Mouse (Mus musculus) heart, embryonic 13.5 days (tissue): ENCODE data around the gene Olfr223. TPM values are rescaled to one million over a fixed set of nuclear protein-coding genes. Genes with fewer than 3 reads are reported as not detected.

ENCODE experiments used
- ATAC-seq: fragments of 200-750 bp; cut with Nextera tagmentation; 2 replicates; pipeline ENCODE4 v1.8.0; 2017; ENCODE audit warnings: moderate TSS enrichment; ENCODE audit not compliant: insufficient number of reproducible peaks, low FRiP score, low TSS enrichment; ENCODE audit errors: extremely low read depth
- H3K27ac ChIP-seq: fragments of 300-500 bp; sonication (generic); replicated peaks from 2 replicates; pipeline ENCODE4 v1.5.1; 2015; ENCODE audit warnings: moderate library complexity, mild to moderate bottlenecking, inconsistent platforms
- H3K27me3 ChIP-seq: fragments of 300-500 bp; sonication (generic); replicated peaks from 2 replicates; pipeline ENCODE4 v1.6.1; 2015; ENCODE audit warnings: mild to moderate bottlenecking, inconsistent platforms
- H3K36me3 ChIP-seq: fragments of 300-500 bp; sonication (generic); 2 replicates; pipeline ENCODE4 v1.6.1; 2015; ENCODE audit warnings: mild to moderate bottlenecking, inconsistent platforms
- H3K4me1 ChIP-seq: fragments of 300-500 bp; sonication (generic); 2 replicates; pipeline ENCODE4 v1.6.1; 2015; ENCODE audit warnings: inconsistent platforms
- H3K4me2 ChIP-seq: fragments of 300-500 bp; sonication (generic); 2 replicates; pipeline ENCODE4 v1.6.1; 2015; ENCODE audit warnings: inconsistent platforms, mild to moderate bottlenecking, moderate library complexity
- H3K4me3 ChIP-seq: fragments of 300-500 bp; sonication (generic); 2 replicates; pipeline ENCODE4 v1.5.1; 2015; ENCODE audit warnings: moderate library complexity, mild to moderate bottlenecking, inconsistent platforms
- H3K9ac ChIP-seq: fragments of 300-500 bp; sonication (generic); 2 replicates; pipeline ENCODE4 v1.6.1; 2015; ENCODE audit warnings: inconsistent platforms, mild to moderate bottlenecking, moderate library complexity
- H3K9me3 ChIP-seq: fragments of 300-500 bp; sonication (generic); 2 replicates; pipeline ENCODE4 v1.6.1; 2016; ENCODE audit warnings: inconsistent platforms
- WGBS: fragments of 180-500 bp; shearing (Covaris S2); methylation state at CpG from one replicate; pipeline ENCODE4 v1.1.7; 2015; ENCODE audit warnings: mixed read lengths; 5-methylcytosine and 5-hydroxymethylcytosine counted together
- polyA plus RNA-seq: library from polyadenylated mRNA; unstranded; fragments of >200 nt; fragmentation: Nextera tagmentation; extraction: Ambion mirVana; gene quantifications from 2 replicates; pipeline ENCODE4 v1.2.1, GENCODE M21; 2015

The Olfr223 gene
- polyA plus RNA-seq, 1 experiment from 2014 or later: not detected

DNA sequence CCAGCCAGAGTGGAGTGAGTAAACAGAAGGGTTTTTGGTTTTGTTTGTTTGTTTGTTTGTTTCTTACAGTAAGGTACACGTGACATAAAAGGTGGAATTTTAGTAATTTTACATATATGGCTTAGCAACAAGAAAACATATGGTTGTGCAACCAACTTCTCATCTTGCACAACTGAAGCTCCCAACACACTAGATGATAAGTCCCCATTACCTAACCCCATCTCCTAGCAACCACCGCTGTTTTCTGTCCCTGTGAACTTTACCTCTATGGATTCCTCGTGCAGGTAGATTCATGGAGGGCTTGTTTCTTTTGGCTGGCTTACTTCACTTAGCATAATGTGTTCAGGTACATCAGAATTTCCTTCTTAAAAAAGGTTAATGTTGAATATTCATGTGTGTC, 49.7 kb downstream of the Olfr223 start:
- no peak for ATAC-seq
- 78% methylated on average over 3 of the region's 3 CpGs for WGBS
- Histone ChIP-seq H3K9me3 (no peaks in the 10 kb centered on the region), H3K27me3 (no peaks in the 10 kb centered on the region), H3K4me1 (no peaks in the 10 kb centered on the region), H3K9ac (no peak overlapping the region), H3K27ac (no peak overlapping the region), H3K4me3 (no peak overlapping the region), H3K36me3 (no peaks in the 10 kb centered on the region), H3K4me2 (no peak overlapping the region)

DNA sequence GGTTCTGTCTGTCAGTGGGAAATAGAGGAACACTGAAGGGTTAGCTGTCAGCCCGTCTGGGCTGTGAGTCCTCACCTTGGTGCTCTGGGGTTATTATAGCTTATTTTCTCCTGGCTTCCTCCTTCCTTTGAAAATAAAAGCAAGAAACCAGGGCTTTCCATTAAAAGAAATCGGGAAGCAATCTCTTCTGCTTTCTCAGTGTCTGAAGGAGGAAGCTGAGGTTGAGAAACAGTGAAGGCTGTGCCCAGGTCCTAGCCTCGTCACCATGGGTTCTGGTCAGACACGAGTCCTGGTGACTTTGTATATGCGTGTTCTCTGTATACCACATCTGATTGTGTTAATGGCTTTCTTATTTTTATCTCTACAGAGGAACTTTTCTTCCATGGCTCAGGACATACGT, 50.6 kb downstream of the Olfr223 start:
- ATAC-seq: no peak
- Histone ChIP-seq H3K36me3 (no peaks in the 10 kb centered on the region), H3K4me2 (no peak overlapping the region)

GRCm38 (mm10) chr11:59541324-59541723, 51.8 kb downstream of the Olfr223 start, which contains the start of gene Nlrp3:
Gene Nlrp3, plus strand, starts transcription at chr11:59541568.
- Histone ChIP-seq H3K27me3 (no peaks in the 10 kb centered on the region), H3K4me2 (no peak within 1 kb of the TSS), H3K9me3 (no peaks in the 10 kb centered on the region), H3K4me3 (no peak within 1 kb of the TSS), H3K9ac (no peak within 1 kb of the TSS), H3K4me1 (no peaks in the 10 kb centered on the region), H3K27ac (no peak within 1 kb of the TSS), H3K36me3 (no peaks in the 10 kb centered on the region)
- 45% methylated on average over 3 of the region's 3 CpGs for WGBS
- ATAC-seq: no peak

More for the DNA sequence above, 50.6 kb downstream of the Olfr223 start:
- no peaks in the 10 kb centered on the region for H3K4me1 ChIP-seq
- H3K27ac ChIP-seq: no peak overlapping the region
- H3K9me3 ChIP-seq: no peaks in the 10 kb centered on the region
- H3K4me3 ChIP-seq: no peak overlapping the region
- H3K27me3 ChIP-seq: no peaks in the 10 kb centered on the region
- no peak overlapping the region for H3K9ac ChIP-seq
- 63% methylated on average over 6 of the region's 6 CpGs for WGBS

DNA sequence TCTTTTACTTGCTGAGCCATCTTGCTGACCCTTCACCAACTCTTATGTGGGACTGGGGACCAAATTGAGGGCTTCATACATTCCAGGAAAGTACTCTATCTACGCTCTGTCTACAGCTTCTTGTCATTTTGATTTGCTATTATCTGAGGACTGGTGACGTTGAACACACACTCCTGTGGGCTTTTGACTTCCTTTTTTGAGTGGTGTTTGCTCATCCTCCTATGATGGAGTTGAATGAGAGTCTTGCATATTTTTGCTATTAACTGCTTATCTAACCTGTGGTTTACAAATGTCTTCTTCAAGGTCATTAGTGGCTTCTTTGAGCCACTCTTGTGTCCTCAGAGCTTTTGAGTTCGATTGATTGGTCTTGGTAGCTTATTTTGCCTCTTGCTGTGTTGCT, 53.0 kb downstream of the Olfr223 start:
- WGBS: 54% methylated on average over 3 of the region's 3 CpGs
- H3K9me3 ChIP-seq: no peaks in the 10 kb centered on the region
- H3K4me2 ChIP-seq: no peak overlapping the region
- no peak overlapping the region for H3K4me3 ChIP-seq
- no peak overlapping the region for H3K27ac ChIP-seq
- H3K36me3 ChIP-seq: no peaks in the 10 kb centered on the region
- no peaks in the 10 kb centered on the region for H3K4me1 ChIP-seq
- no peak overlapping the region for H3K9ac ChIP-seq
- no peak for ATAC-seq
- H3K27me3 ChIP-seq: no peaks in the 10 kb centered on the region

Other genes starting within 250 kb of the Olfr223 start
- gene Prss38, start 217.6 kb downstream of the Olfr223 start, polyA plus RNA-seq: not detected in 2 replicates
- 10.5 and 11.9 TPM in 2 replicates for gene Jmjd4, start 143.2 kb downstream of the Olfr223 start, polyA plus RNA-seq
- gene Snap47, start 142.1 kb downstream of the Olfr223 start, polyA plus RNA-seq: 94.3 and 102 TPM in 2 replicates
- gene Zfp867, start 120.8 kb downstream of the Olfr223 start, polyA plus RNA-seq: 5.6 and 5.7 TPM in 2 replicates
- 13.8 and 14.7 TPM in 2 replicates for gene Zkscan17, start 66.5 kb downstream of the Olfr223 start, polyA plus RNA-seq
- 0.15 and 0.41 TPM in 2 replicates for gene Nlrp3, start 51.7 kb downstream of the Olfr223 start, polyA plus RNA-seq
- not detected in 2 replicates for gene Olfr222, start 17.1 kb downstream of the Olfr223 start, polyA plus RNA-seq
- 25.0 and 26.7 TPM in 2 replicates for gene Mprip, start 68.0 kb upstream of the Olfr223 start, polyA plus RNA-seq
- 4.5 and 5.6 TPM in 2 replicates for gene Pld6, start 194.4 kb upstream of the Olfr223 start, polyA plus RNA-seq
- 26.9 and 28.6 TPM in 2 replicates for gene Flcn, start 216.7 kb upstream of the Olfr223 start, polyA plus RNA-seq
- gene Nt5m, start 246.2 kb upstream of the Olfr223 start, polyA plus RNA-seq: 36.3 and 36.5 TPM in 2 replicates
- 152 and 169 TPM in 2 replicates for gene Cops3, start 246.5 kb upstream of the Olfr223 start, polyA plus RNA-seq